Mouse (Mus musculus): ENCODE results near the gene Ndufa6. TPM values are rescaled to one million over a fixed set of nuclear protein-coding genes. Genes with fewer than 3 reads are reported as not detected.

Gene Ndufa6
- total RNA-seq, 2 experiments from 2014 or later = 203 to 221 TPM

Small RNA genes lying within 50 kb of the gene (microRNA-seq; reads per million reads assigned to microRNA genes)
- 0 reads per million in 2 experiments for gene Mir7684

Other genes with a start within 250 kb of the Ndufa6 start
- gene Ccdc134, start 226.4 kb downstream of the Ndufa6 start, total RNA-seq (2021) = 10 to 100 TPM; 12.7 to 16.2 TPM
- 100 to 1,000 TPM; 187 to 189 TPM for gene Srebf2, start 207.1 kb downstream of the Ndufa6 start, total RNA-seq (2021)
- 1 to 10 TPM; 2.5 to 3.1 TPM for gene Shisa8, start 141.5 kb downstream of the Ndufa6 start, total RNA-seq (2021)
- gene Tnfrsf13c, start 130.0 kb downstream of the Ndufa6 start, total RNA-seq (2021) = under 1 TPM; 0.36 to 0.41 TPM
- 1 to 10 TPM; 5.1 to 5.3 TPM for gene Cenpm, start 109.6 kb downstream of the Ndufa6 start, total RNA-seq (2021)
- gene 1500009C09Rik, start 101.9 kb downstream of the Ndufa6 start, total RNA-seq (2021) = 10 to 100 TPM; 89.4 to 94.8 TPM
- 100 to 1,000 TPM; 583 to 613 TPM for gene Sept3, start 79.4 kb downstream of the Ndufa6 start, total RNA-seq (2021)
- gene Wbp2nl, start 55.4 kb downstream of the Ndufa6 start, total RNA-seq (2021) = not detected
- 10 to 100 TPM; 38.2 to 39.3 TPM for gene Naga, start 15.4 kb downstream of the Ndufa6 start, total RNA-seq (2021)
- gene Pheta2, start 15.4 kb downstream of the Ndufa6 start, total RNA-seq (2021) = under 1 TPM; 0.39 to 0.45 TPM
- 100 to 1,000 TPM; 147 to 152 TPM for gene Smdt1, start 15.4 kb downstream of the Ndufa6 start, total RNA-seq (2021)
- 10 to 100 TPM; 33.5 to 33.9 TPM for gene Cyp2d22, start 25.9 kb upstream of the Ndufa6 start, total RNA-seq (2021)
- not detected for gene Cyp2d11, start 39.7 kb upstream of the Ndufa6 start, total RNA-seq (2021)
- not detected for gene Cyp2d10, start 52.9 kb upstream of the Ndufa6 start, total RNA-seq (2021)
- gene Cyp2d9, start 79.1 kb upstream of the Ndufa6 start, total RNA-seq (2021) = not detected
- not detected for gene Cyp2d12, start 200.8 kb upstream of the Ndufa6 start, total RNA-seq (2021)

Data from layer of hippocampus, postnatal 14 days (tissue).